Mouse (Mus musculus) liver, embryonic 15.5 days (tissue): Measurements from ENCODE around the gene Tpx2. TPM values are rescaled to one million over a fixed set of nuclear protein-coding genes. Genes with fewer than 3 reads are reported as not detected.

Experiments
- ATAC-seq: fragments of 200-750 bp; cut with Nextera tagmentation; 2 replicates; pipeline ENCODE4 v1.8.0; 2017; ENCODE audit warnings: moderate number of reproducible peaks, mild to moderate bottlenecking, moderate library complexity; ENCODE audit not compliant: insufficient read depth
- H3K27ac ChIP-seq: fragments of 300-500 bp; sonication (generic); replicated peaks from 2 replicates; pipeline ENCODE4 v1.5.1; 2015; ENCODE audit warnings: mild to moderate bottlenecking, inconsistent platforms
- H3K27me3 ChIP-seq: fragments of 300-500 bp; sonication (generic); 2 replicates; pipeline ENCODE4 v1.6.1; 2015; ENCODE audit warnings: mild to moderate bottlenecking, inconsistent platforms
- H3K36me3 ChIP-seq: fragments of 300-500 bp; sonication (generic); replicated peaks from 2 replicates; pipeline ENCODE4 v1.6.1; 2015; ENCODE audit warnings: moderate library complexity, mild to moderate bottlenecking, inconsistent platforms
- H3K4me1 ChIP-seq: fragments of 300-500 bp; sonication (generic); replicated peaks from 2 replicates; pipeline ENCODE4 v1.6.1; 2015; ENCODE audit warnings: inconsistent platforms
- H3K4me2 ChIP-seq: fragments of 300-500 bp; sonication (generic); 2 replicates; pipeline ENCODE4 v1.6.1; 2015; ENCODE audit warnings: moderate library complexity, mild to moderate bottlenecking, inconsistent platforms
- H3K4me3 ChIP-seq: fragments of 300-500 bp; sonication (generic); replicated peaks from 2 replicates; pipeline ENCODE4 v1.5.1; 2015; ENCODE audit warnings: mild to moderate bottlenecking, inconsistent platforms
- H3K9ac ChIP-seq: fragments of 300-500 bp; sonication (generic); 2 replicates; pipeline ENCODE4 v1.6.1; 2015; ENCODE audit warnings: moderate library complexity, mild to moderate bottlenecking, inconsistent platforms
- H3K9me3 ChIP-seq: fragments of 300-500 bp; sonication (generic); replicated peaks from 2 replicates; pipeline ENCODE4 v1.6.1; 2016; ENCODE audit warnings: inconsistent platforms
- WGBS: fragments of 180-500 bp; shearing (Covaris S2); methylation state at CpG from one replicate; pipeline ENCODE4 v1.1.7; 2015; ENCODE audit warnings: mixed read lengths; ENCODE audit not compliant: insufficient replicate concordance; 5-methylcytosine and 5-hydroxymethylcytosine counted together
- polyA plus RNA-seq: library from polyadenylated mRNA; unstranded; fragments of >200 nt; fragmentation: Nextera tagmentation; extraction: Ambion mirVana; gene quantifications from 2 replicates; pipeline ENCODE4 v1.2.1, GENCODE M21; 2015

Gene Tpx2
- polyA plus RNA-seq, 1 experiment from 2014 or later, result 59.4 TPM

- Histone ChIP-seq H3K36me3 (no peaks in the 10 kb centered on the region), H3K9ac (no peak overlapping the region), H3K4me3 (no peak overlapping the region), H3K4me2 (no peak overlapping the region), H3K27me3 (no peaks in the 10 kb centered on the region), H3K4me1 (no peaks in the 10 kb centered on the region), H3K27ac (no peak overlapping the region), H3K9me3 (no peaks in the 10 kb centered on the region)
- ATAC-seq, result no peak
- 67% methylated on average over 12 of the region's 12 CpGs for WGBS
These were observed 83.8 kb downstream of the Tpx2 start for GRCm38 (mm10) chr2:152931456-152932160.

- 26% methylated on average over 9 of the region's 9 CpGs for WGBS
- no peak within 1 kb of the TSS for H3K9ac ChIP-seq
- peak; percentile 18; the same call in 1 of the 2 replicates for ATAC-seq
- no peaks in the 10 kb centered on the region for H3K9me3 ChIP-seq
- no peak within 1 kb of the TSS for H3K27ac ChIP-seq
- H3K4me2 ChIP-seq, result no peak within 1 kb of the TSS
- no peaks in the 10 kb centered on the region for H3K4me1 ChIP-seq
- H3K4me3 ChIP-seq, result no peak within 1 kb of the TSS
- no peaks in the 10 kb centered on the region for H3K27me3 ChIP-seq
- H3K36me3 ChIP-seq, result no peaks in the 10 kb centered on the region
These were observed 85.3 kb downstream of the Tpx2 start, which contains the start of gene Foxs1 for GRCm38 (mm10) chr2:152933048-152933447. TSS of gene Foxs1 (minus strand) at chr2:152933208.

GRCm38 (mm10) chr2:152933614-152934013 is 85.8 kb downstream of the Tpx2 start:
- no peak for ATAC-seq
- Histone ChIP-seq H3K27me3 (no peaks in the 10 kb centered on the region), H3K4me2 (no peak overlapping the region), H3K9me3 (no peaks in the 10 kb centered on the region), H3K36me3 (no peaks in the 10 kb centered on the region), H3K4me1 (no peaks in the 10 kb centered on the region), H3K9ac (no peak overlapping the region), H3K27ac (no peak overlapping the region), H3K4me3 (no peak overlapping the region)
- WGBS, result 19% methylated on average over 5 of the region's 5 CpGs

- ATAC-seq, result no peak
- Histone ChIP-seq H3K9me3 (no peaks in the 10 kb centered on the region), H3K9ac (no peak overlapping the region), H3K27ac (no peak overlapping the region), H3K4me3 (no peak overlapping the region), H3K4me2 (no peak overlapping the region), H3K36me3 (no peaks in the 10 kb centered on the region), H3K27me3 (peaks cover 54% of the 10 kb centered on the region), H3K4me1 (no peaks in the 10 kb centered on the region)
- WGBS, result 3% methylated on average over 4 of the region's 4 CpGs
These were observed 92.1 kb downstream of the Tpx2 start for GRCm38 (mm10) chr2:152939846-152940245.

GRCm38 (mm10) chr2:152941106-152941505 is 93.3 kb downstream of the Tpx2 start:
- no peaks in the 10 kb centered on the region for H3K4me1 ChIP-seq
- no peak overlapping the region for H3K4me2 ChIP-seq
- H3K36me3 ChIP-seq, result no peaks in the 10 kb centered on the region
- H3K9me3 ChIP-seq, result no peaks in the 10 kb centered on the region
- no peak overlapping the region for H3K27ac ChIP-seq
- WGBS, result 49% methylated on average over 6 of the region's 6 CpGs
- peaks cover 67% of the 10 kb centered on the region for H3K27me3 ChIP-seq
- H3K4me3 ChIP-seq, result no peak overlapping the region
- no peak for ATAC-seq
- H3K9ac ChIP-seq, result no peak overlapping the region

GRCm38 (mm10) chr2:152941776-152942175 is 94.0 kb downstream of the Tpx2 start:
- Histone ChIP-seq H3K27ac (no peak overlapping the region), H3K4me3 (no peak overlapping the region), H3K4me2 (no peak overlapping the region), H3K9ac (no peak overlapping the region), H3K9me3 (no peaks in the 10 kb centered on the region), H3K27me3 (peaks cover 73% of the 10 kb centered on the region), H3K36me3 (no peaks in the 10 kb centered on the region), H3K4me1 (no peaks in the 10 kb centered on the region)
- ATAC-seq, result no peak
- WGBS, result 18% methylated on average over 7 of the region's 7 CpGs

GRCm38 (mm10) chr2:152942898-152943515 is 95.2 kb downstream of the Tpx2 start:
- no peaks in the 10 kb centered on the region for H3K36me3 ChIP-seq
- H3K4me1 ChIP-seq, result no peaks in the 10 kb centered on the region
- H3K9ac ChIP-seq, result no peak overlapping the region
- no peak overlapping the region for H3K27ac ChIP-seq
- peak overlapping the region; percentile 39 for H3K4me2 ChIP-seq
- no peaks in the 10 kb centered on the region for H3K9me3 ChIP-seq
- H3K27me3 ChIP-seq, result peaks cover 85% of the 10 kb centered on the region
- no peak for ATAC-seq
- peak overlapping the region; percentile 15; the same call in 1 of the 2 replicates for H3K4me3 ChIP-seq
- under 1% methylated on average over 63 of the region's 65 CpGs for WGBS

GRCm38 (mm10) chr2:152943568-152943967 is 95.8 kb downstream of the Tpx2 start:
- Histone ChIP-seq H3K9me3 (no peaks in the 10 kb centered on the region), H3K4me3 (no peak overlapping the region), H3K27ac (no peak overlapping the region), H3K27me3 (peaks cover 91% of the 10 kb centered on the region), H3K9ac (no peak overlapping the region), H3K4me2 (no peak overlapping the region; the same call in 1 of the 2 replicates), H3K36me3 (no peaks in the 10 kb centered on the region), H3K4me1 (no peaks in the 10 kb centered on the region)
- WGBS, result 8% methylated on average over 8 of the region's 8 CpGs
- ATAC-seq, result no peak

GRCm38 (mm10) chr2:152944013-152944412 is 96.2 kb downstream of the Tpx2 start:
- no peaks in the 10 kb centered on the region for H3K9me3 ChIP-seq
- H3K9ac ChIP-seq, result no peak overlapping the region
- no peaks in the 10 kb centered on the region for H3K36me3 ChIP-seq
- H3K4me3 ChIP-seq, result no peak overlapping the region
- WGBS, result 44% methylated on average over 9 of the region's 9 CpGs
- H3K27ac ChIP-seq, result no peak overlapping the region
- ATAC-seq, result no peak
- no peak overlapping the region for H3K4me2 ChIP-seq
- no peaks in the 10 kb centered on the region for H3K4me1 ChIP-seq
- peaks cover 93% of the 10 kb centered on the region for H3K27me3 ChIP-seq
